Mouse (Mus musculus) c-Kit-positive CD71-positive TER-119-negative erythroid progenitor cells, embryonic 14.5 days (primary cell): ENCODE data around the gene Got1.

Experiments
- DNase-seq: peaks from one replicate; pipeline ENCODE4 v3.0.0-alpha.2; 2013; ENCODE audit warnings: low read depth

Gene Got1

DNA sequence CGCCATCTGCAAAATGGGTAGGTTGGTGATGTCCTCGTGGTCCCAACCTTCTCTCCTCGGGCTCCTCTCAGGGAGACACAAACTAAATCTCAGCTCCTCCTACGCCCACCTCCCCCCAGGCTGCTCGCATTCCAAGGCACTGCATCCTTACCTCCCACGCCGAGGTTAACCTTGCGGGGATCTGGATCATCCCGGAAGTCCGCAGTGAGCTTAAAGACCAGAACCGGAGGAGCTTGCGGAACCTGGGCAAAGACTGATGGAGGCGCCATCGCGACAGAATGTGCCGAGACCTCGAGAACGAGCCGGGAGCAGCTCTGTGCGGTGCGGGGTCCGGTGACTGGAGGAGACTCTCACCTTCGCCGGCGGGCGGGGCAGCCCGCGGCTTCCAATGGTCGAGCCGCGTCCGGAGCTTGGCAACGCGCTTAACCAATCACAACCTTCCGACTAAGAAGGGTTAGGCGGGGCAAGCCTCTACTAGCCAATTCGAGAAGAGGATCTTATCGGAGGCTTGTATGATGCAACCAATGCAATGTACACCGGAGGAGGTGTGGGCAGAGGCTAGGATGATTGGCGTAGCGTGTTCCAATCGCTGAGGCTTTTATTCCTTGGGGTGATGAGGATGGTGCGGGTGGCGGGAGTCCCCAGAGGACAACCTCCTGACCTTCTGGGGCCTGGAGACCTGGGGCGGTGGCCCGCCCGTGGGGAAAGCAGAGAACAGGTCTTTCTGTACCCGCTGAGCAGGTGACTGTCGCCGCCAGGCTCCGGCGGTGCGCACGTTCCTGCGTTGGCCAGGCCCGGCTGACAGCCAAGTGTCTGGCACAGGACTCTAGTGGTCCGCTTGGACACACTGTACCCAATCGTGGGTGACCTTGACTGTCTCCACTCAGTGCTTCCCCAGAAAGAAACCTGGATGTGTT, at the start of gene Got1:
Gene Got1, minus strand, starts transcription at position 419 of the 917 bp plus-strand sequence.
- DNase-seq, result peak; percentile 95

DNA sequence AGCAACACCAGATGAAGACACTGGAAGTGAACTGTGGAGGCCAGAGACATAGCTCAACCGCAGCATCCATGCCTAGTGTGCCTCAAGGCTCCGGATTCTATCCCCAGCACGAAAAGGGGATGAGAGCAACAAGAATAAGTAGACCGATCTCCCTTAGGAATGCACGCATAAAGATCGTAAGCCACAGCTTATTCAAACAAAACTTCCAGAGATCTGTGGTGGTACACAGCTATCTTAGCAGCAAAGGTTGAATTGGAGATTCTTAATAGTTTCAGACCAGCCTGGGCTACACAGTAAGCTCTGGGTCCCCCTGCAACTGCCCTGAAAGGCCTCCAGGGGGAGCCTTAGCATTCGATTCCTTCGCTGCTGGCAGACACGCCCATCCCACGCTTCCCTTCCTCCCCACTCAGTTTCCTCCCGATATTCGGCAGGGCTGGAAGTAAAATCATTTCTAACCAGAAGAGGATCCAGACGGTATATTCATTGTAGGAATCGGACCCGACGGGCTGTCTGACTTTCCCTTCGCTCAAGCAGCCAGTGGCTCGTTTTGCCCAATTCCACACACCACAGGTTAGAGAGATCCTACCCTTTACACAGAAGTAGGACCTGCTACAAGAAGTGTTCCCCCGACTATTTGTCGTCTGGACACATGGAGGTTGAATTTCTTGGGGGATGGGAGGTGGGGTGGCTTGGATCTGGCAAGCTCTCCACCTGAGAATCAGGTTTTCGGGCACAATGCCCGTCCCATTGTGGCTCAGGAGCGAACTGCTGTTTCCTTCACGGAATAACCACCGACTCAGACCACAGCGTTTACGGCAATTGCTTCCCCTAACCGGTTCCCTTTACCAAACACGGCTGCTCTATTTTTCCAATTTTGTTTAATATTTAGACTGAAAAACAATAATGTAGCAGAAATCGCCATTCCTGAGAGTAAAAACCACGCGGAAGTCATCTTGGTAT, 46.7 kb upstream of the Got1 start:
- peak; percentile 58 for DNase-seq

DNA sequence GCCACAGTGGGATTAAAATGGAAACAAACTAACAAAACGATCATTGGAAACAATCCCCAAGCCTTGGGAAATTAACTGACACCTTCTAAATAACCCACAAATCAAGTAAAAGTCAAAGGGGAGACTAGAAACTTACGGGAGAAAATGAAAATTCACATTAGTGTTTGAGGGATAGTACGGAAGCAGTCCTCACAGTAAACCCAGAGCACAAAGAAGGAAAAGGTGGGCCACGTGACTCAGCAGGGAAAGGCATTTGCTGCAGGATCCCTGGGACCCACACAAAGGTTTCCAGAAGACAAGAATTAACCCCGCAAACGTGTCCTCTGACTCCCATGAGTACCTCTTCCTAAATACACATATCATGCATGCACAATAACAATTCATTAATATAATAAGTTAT, 44.7 kb upstream of the Got1 start:
- no peak for DNase-seq

DNA sequence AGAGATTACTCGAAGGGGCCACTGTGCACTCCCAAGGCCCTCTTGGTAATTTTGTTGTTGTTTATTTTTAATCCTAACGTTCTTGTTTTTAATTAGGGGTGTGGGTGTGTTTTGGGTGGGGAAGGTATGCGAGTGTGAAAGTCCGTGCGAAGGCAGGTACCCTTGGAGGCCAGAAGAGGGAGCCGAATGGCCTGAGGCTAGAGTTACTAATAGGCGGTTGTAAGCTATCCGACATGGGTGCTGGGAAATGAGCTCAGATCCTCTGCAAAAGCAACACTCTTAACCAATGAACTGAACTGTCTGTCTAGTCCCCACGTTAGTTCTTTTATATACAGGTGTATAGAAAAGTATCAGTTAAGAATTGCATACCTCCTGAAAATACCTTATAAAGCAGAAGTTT, 43.9 kb upstream of the Got1 start:
- DNase-seq, result no peak

DNA sequence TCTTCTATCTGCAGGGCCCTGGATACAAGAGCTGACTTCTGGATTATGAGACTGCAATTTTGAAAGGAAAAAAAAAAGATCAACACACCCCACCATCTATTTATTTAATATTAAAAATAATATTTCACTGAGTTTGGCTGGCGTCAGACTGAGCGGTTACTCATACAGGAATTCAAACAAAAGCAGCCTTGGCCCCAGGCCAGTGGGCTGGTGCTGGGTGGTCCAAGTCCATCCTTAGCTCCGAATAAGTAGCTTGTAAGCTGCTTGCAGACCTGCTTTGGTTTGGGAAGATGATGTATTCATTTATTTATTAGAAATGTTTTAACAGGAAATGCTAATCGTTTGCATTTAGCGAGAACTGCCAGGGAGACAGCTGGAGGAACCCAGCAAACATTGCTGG, 38.8 kb upstream of the Got1 start:
- DNase-seq, result no peak

DNA sequence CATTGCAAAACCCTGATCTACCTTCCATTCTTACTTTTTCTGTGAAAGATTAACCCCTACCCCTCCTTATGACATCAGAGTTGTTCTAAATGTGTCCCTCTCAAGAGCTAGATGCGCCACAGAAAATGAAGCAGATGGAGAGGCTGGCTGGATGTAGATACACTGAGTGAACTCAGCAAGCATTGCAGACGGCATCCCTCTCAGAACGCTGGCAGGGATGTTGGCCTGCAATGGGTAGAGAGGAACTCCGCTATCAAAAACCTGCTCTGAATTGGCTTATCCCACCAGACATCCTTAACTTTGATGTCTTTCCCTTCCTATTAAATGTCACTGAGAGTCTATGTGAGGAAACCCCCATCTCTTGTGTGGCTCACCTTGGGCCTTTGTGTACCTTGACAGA, 37.4 kb upstream of the Got1 start:
- DNase-seq, result no peak

DNA sequence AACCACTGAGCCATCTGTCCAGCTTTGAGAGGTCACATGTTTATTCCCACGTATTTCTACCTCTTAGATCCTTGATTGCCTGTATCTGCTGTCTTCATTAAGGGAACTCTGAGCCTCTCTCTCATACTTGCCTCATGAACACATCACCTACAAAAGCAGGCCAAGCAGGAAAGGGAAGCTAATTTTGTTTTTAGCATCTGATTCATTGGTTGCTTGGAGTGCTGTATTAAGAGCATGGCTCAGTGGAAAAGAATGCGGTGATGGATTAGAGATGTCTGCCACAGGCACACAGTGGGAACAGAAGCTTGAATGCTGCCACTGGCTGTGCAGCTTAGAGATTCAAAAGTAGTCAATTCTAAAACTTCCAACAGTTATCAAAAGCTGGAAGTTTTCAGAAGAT, 35.8 kb upstream of the Got1 start:
- no peak for DNase-seq

DNA sequence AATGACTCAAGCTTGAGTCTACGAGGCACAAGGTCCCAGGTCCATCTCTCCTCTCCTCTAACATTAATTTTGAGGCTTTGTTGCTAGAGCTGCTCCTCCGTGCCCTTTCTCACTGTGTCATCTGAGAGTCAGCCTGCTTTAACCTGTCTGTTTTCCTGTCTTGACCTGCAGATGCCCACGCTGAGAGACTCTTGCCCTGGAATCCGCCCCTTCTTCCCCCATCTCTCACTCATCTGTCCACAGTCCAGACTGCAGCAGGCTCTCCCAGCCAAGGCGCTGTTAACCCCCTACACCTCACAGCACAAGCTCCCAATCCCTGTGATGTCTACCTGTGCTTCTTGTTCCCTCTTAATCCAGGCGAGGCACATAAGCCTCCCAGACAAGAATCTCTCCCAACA, 27.1 kb upstream of the Got1 start:
- no peak for DNase-seq

DNA sequence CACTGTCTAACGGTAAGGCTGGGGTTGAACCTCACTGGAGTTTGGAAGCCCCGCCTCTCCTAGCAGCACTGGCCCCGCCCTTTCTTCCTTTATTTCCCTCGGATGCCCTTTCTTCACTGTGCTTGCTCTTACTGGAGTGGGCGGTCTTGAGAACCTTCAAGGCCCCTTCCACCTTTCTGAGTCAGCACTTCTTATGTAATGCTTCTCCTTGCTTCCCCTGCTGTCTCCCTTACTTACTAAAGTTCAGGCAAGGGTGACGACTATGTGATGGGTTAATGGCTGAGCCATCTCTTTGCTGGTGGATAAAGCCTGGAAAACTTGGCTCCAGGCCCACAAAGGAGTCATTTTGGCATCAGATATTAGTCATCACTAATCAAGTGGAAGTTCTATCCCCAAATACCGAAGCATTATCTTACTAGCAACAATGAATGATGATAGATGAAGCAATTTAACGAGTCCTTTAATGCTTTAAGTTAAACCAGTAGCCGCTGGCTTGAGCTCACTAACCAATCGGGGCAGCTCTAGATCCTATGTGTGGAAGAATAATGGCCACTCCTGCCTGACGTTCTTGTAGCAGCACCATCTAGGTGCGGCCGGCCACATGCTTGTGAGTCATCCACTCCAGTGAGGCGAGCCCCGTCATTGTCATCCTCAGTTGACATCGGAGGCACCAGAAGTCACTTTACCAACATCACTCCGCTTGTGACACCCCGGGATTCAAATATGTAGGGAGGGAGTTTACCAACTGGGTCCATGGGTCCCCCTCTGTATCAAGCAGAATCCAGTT, 26.5 kb upstream of the Got1 start:
- no peak for DNase-seq

DNA sequence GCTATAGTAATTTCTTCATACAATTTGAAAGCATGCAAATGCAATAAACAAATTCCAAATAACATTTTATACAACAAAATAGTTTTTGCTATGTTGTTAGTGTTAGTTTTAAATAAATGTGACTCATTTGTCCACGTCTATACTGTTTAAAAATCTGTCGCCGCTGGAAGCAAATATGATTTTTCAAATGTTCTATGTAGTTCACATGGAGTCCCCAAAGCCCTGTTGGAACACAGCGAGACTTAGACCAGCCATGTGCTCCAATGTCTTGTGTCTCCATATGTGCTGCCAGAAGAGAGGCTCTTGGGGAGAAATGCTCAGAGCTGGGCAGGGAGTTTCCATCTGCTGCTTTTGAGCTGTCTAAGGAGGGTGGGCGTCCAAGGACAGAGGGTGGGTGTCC, 23.7 kb upstream of the Got1 start:
- no peak for DNase-seq

DNA sequence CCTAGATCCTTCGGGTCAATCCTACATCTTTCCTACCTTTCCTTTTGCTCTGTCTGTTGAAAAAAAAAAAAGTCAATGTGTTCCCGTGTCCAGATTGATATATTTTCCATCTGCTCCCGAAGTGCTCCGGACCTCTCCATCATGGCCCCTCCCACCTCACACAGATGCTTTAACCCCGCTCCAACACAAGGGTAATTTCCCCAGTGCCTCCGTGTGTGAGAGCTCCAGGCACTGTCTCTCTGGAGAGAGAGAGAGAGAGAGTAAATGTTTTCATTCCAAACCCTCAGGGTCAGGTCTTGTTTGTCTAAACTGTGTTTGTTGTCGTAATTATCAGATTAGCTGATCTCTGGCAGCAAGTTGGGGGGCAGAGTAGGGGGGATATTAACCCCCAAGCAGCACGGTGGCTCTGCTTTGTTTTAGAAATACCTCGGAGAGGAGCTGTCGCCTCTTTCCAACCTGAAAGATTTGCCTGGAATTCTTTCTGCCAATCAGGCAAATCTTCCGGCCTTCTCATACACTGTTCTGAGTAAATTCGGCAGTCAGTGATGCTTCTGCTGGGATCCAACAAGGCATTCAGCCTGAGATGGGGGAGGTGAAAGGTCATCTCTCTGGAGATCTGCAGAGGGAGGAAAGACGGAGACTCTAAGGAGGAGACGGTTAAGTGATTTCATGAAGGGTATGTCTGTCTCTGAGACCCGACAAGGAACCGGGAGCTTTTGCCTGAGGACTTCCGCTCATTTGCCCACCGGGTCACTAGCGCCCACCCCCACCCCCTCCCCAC, 22.1 kb upstream of the Got1 start:
- no peak for DNase-seq

DNA sequence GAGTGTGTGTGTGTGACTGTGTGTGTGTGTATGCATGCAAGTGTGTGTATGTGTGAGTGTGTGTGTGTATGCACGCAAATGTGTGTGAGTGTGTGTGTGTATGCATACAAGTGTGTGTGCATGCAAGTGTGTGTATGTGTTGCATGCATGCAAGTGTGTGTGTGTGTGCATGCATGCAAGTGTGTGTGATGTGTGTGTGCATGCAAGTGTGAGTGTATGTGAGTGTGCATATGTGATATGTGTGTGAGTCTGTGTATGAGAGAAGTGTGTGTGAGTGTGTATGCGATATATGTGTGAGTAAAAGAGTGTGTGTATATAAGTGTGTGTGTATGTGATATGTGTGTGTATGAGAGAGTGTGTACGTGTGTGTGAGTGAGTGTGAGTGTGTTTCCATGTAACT, 11.0 kb upstream of the Got1 start:
- DNase-seq, result no peak

DNA sequence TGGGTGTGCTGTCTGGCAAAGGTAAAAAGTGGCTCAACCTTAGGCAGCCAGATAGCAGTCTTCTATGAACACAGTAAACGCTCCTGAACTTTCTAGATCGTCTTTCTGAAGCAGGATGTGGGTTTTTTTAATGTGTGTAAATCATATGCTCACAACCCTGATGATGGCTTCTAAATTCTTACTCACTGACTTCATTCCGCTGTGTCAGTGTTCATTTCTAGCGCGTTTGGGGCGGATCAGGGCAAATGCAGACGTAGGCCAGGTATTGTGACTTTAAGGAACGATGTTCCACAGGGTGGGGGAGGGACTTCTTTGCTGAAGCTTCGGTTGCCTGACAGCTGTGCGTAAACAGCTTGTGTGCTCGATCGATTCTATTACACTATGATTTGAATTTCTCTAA, 6.5 kb upstream of the Got1 start:
- no peak for DNase-seq

DNA sequence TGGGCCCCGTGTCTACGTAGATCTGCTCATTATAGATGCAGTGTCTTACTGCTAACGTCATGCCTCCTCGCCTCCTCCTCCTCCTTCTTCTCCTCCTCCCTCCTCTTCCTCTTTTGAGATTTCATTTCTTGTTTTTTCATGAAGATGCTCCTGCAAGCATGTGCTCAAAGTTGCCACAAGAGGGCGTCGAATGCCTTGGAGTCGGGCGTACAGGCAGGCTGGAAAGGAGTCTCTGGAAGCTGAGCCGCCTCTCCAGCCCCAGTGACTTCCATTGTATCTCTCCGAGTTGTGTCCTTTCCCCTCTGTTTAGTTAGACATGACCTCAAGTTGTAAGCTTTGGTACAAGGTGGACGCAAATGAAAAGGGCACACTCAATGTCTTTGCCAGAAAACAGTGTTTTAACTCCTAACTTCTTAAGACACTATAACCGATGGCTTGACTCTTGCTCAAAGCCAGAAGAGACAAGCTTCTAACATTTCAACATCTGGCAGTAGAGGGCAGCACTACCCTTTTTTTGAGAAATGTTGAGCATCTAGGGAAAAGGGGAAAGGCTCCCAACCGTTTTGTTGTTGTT, 5.9 kb upstream of the Got1 start:
- DNase-seq, result peak; percentile 77

DNA sequence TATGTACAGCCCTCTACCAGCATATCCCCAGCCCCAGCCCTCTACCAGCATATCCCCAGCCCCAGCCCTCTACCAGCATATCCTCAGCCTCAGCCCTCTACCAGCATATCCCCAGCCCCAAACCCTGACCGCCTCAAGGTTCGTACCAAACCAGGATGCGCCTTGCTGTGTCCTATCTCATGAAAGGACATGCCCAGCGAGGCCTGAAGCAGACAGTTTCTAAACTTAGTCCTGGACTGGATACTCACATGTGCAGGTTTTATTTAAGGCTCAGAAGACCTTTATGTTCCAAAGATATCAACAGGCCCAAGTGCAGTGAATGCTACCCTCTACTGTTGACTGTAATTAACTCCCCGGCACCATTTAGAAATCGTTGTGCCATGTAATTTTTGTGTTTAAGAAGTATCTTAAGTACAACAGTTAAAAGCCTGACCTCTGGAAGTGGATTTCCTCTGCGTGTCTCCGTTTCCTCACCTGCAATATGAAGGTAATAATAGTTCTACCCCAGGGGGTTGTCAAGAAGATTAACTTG, 3.7 kb upstream of the Got1 start:
- no peak for DNase-seq

DNA sequence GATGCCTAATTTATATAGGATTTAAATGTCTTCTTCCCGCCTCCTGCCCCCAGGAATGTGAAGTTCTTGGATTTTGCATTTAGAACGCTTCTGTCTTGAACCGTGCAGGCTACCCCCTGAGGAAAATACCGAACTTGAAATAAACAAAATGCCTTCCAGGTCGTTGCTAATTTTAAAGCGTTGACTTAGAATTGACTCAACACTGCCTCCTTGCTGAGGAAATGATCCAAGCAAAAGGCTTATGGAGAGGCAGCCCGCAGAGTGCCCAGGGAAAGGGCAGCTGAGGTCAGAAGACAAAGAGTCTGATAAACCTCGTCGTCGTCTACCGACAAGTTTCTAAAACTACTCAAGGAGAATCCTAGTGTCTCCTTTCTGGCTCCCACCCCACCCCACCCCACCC, 2.7 kb upstream of the Got1 start:
- DNase-seq, result peak; percentile 23

DNA sequence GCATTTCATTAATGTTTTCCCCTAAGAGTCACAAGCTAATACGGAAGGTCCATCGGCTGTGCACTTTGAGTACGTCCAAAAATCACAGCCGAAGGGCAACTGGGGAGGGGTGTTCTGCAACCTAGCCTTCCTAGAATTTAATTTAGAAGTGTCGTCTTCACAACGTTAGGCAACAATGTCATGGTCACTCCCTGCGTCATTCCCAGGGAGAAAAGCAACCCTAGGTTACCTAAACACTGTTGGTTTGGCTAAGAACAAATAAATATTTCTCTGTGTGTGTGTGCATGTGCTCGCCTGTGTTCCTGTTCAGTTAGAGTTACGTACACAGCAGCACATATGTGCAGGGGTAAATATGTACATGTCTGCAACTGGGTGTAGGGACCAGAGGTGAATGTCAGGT, 1.6 kb upstream of the Got1 start:
- DNase-seq, result no peak

DNA sequence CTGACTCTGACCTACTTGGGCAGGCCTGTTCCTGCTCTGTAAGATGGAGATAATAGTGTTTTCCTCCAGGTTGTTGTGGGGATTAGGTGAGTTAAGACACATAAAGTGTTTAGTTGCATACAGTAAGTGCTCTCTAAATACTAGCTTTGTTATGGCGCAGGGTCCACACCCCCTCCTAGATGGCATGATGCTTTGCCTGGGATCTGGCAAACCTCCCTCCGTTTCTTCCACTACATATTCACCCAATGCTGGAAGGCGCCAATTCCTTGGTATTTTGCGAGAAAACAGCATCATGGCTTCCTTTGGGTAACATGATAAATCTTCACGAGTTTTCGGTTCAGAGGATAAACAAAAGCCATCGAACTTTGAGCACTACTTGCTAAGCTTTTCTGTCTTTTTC, 1.2 kb upstream of the Got1 start:
- no peak for DNase-seq

DNA sequence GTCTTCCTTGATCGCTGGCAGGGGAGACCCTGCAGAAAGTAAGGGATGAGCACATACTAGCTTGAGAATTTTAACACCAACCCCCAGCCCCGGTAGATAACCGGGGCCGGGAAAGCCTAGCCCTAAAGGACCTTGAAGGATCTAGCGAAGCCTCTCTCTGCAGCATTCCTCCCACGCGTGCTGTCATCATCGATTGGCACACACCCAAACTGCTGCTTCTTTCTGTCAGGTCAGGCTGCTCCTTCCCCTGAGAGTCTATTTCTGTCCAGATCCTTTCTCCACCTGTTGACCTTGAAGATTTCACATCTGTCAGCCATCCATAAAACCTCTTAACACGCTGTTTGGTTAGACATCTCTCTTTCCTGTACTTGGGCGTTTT, 688 bp upstream of the Got1 start:
- peak; percentile 46 for DNase-seq

DNA sequence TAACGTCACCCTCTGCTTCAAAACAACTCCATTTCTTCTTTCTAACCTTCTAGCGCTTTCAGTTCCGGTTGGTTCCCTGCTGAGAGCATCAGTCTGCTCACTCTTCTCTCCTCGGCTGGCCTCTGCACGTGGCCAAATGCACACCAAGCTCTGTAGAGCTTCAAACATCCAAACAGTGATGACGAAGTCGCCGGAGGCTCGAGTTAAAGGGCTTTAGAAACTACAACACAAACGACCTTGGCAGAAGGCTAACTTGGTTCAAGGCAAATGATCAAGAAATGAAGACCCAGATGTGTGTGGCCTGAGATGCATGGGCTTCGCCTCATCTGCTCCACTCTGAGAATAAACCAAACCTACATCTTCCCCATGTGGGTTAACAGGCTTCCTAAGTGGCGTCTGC, 854 bp downstream of the Got1 start:
- DNase-seq, result peak; percentile 40

DNA sequence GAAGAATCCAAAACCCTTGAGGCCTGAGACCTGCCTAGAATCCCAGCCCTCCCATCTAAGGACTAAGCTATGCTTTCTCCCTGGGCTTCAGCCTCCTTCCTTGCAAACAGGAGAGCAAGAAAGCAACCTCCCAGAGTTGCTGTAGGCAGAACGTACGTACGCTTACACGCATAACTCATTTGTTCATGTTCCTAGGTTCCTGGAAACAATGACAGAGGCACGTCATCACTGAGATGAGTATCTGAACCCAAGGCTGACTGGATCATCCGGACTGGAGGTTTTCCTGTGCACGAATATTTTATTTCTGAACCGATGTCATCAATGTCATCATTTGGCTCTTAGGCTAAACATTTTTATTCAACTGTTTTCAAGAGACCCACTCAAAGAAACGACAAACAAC, 2.4 kb downstream of the Got1 start:
- no peak for DNase-seq
